Mouse (Mus musculus) ovary, adult 2 months (tissue): Measurements from ENCODE around the gene Hist2h2ab. TPM values are rescaled to one million over a fixed set of nuclear protein-coding genes. Genes with fewer than 3 reads are reported as not detected.

Source experiments
- polyA plus RNA-seq: library from polyadenylated mRNA; depleted of rRNA; stranded (reverse); fragments of >200 nt; gene quantifications from 2 replicates; pipeline ENCODE4 v1.2.3, GENCODE M21; 2012; rRNA removed

Hist2h2ab gene
- polyA plus RNA-seq = 9.3 and 11.4 TPM in 2 replicates

DNA sequence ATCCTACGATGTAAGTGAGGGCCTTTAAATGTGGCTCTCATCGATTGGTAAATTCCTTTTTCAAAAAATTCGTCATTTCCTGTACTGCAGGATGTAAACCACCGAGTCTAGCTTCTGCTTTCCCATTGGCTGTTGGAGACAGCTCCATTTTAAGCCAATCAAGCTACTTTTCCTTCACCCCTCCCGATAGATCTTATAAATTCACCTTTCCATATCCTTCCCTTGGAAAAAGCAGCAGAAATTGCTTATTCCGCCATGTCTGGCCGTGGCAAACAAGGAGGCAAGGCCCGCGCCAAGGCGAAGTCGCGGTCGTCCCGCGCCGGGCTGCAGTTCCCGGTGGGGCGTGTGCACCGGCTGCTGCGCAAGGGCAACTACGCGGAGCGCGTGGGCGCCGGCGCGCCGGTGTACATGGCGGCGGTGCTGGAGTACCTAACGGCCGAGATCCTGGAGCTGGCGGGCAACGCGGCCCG lies at the start of gene Hist2h2ab, which contains the start of gene Bola1:
Gene Hist2h2ab, plus strand, starts transcription at position 205 of the 470 bp plus-strand sequence.
Gene Bola1, minus strand, starts transcription at position 49 of the 470 bp plus-strand sequence.

DNA sequence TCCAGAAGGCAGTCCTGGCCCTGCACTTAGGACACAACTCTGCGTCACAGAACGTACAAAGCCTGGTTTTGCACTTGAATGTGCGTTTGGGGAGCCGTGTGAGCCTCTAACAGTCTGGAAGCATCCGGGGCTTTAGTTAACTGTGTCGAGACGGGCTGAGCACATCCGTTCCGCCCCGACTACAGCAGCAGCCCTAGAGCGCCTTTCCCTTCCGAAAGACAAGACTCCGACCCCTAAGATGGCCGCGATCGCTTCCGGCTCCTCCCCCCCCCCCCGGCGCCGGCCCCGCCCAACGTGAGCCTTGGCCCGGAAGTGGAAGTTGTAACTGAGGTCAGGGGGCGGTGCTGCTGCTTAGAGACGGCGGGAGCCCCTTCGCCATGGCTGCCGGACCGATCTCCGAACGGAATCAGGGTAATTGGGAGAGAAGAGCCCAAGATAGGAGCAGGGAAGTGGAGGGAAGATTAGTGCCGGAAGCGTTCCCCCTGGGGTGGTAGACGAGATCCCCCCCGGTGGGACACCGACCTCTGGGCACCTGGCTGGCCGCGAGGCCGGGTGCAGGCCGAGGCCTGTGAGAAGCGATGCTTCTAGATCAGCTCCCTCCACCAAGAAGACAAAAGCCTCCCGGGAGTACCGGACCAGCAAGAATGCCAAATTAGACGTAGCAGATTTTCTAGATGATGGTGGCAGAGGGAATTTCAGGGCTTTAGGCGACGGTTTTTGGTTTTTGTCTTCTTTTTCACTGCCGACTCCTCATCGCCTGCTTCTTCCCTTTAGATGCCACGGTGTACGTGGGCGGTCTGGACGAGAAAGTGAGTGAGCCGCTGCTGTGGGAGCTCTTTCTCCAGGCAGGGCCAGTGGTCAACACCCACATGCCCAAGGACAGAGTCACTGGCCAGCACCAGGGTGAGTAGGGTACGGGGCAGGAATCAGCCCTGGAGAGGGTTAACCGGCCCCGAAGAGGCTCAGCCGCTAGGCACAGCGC lies 47.2 kb upstream of the Hist2h2ab start, which contains the start of gene Sf3b4:
Gene Sf3b4, plus strand, starts transcription at position 136 of the 982 bp plus-strand sequence.

DNA sequence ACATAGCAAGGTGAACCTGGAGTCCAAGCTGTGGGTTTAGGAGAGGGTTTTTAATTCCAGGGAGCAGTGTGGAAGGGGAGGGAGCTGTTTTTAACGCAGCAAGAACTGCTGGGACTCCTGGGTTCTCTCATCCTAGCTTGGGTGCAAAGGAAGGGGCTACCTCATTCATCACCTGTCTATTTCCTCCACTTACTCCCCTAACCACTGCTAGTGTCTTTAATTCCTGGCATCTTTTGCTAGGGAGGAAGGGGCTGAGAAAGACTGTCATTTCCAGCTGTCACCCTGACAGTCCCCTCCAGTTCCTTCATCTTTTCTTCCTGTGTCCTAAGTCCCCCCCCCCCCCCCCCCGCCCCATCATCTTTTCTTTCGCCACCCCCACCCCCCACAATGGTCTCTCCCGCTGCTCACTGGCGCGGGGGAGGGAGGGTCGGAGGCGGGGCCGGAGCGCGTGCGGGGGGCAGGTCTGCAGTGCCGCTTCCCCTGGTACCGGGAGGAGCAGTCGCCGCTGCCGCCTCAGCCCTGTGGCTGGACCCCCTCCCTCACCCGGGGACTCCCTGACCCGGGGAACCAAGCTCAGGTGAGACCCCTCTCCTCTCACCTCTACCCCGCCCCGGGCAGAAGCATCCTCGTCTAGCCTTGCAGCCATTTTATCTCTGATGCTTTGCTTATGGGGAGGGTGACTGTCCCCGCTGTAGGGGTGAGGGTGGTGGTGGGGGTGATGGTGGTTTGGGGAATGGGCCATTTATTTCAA lies 38.8 kb upstream of the Hist2h2ab start, which contains the start of gene Sv2a:
Gene Sv2a, plus strand, starts transcription at position 425 of the 751 bp plus-strand sequence.

DNA sequence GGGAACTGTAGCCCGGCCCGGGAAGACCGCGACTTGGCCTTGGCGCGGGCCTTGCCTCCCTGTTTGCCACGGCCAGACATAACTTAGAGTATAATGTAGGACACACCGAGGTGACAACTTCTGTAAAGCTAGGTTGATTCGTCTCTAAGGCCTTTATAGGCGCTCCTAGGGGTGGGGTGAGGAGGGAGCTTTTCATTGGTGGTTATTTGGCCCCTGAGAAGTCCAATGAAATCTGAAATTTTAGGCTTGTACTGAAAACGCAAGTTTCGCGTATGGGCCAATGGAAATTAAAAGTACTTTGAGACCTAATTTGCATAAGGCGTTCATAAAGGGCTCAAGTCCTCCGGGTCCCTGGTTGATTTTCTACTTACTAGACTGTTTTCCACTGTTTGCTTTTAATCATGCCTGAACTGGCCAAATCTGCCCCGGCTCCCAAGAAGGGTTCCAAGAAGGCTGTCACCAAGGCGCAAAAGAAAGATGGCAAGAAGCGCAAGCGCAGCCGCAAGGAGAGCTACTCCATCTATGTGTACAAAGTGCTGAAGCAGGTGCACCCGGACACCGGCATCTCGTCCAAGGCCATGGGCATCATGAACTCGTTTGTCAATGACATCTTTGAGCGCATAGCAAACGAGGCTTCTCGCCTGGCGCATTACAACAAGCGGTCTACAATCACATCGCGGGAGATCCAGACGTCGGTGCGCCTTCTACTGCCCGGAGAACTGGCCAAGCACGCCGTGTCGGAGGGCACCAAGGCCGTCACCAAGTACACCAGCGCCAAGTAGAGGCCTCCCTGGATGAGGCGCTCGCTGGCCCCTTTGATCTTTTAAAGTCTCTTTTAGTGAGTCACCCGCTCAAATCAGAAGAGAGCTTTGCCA lies 1.3 kb downstream of the Hist2h2ab start, which contains the start of the genes Hist2h2ac and Hist2h2be:
Gene Hist2h2ac, minus strand, starts transcription at position 116 of the 875 bp plus-strand sequence.
Gene Hist2h2be, plus strand, starts transcription at position 355 of the 875 bp plus-strand sequence.

DNA sequence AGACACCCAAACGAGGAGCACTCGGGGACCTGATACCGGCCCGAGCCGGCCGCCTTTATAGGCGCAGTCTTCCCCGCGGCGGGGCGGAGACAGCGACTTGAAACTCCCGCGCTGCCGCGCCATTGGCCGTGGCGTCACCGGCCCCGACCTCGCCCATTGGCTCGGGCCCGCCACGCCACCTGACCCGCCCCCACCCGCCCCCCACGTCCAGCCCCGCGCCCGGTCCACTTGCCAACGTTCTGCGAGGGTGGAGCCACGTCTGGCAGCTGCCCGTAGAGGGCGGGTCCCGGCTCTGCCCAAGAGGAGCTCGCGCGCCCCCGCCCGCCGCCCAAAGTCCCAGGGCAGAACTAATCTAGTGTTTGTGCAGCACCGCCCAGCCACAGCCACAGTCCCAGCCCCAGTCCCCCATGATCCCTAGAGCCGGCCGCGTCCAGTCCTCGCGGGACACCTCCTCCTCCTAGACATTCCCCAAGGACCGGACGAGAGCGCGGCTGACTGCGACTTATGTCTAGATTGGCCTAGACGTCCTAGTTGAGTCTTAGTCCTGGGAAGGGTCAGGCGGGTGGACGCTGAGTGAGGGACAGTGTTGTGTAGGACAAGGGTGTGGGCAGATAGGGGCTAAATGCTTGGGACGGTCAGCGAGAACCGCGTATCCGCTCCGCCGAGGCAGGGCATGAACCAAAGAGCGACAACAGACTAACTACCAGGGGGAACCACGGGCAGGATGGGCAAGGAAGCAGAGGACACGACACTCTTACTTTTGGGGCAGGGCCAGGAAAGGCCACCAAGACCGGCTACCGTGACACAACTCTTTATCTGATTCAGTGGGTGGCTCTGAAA lies 19.5 kb downstream of the Hist2h2ab start, which contains the start of gene Hist2h3c2:
Gene Hist2h3c2, minus strand, starts transcription at position 174 of the 840 bp plus-strand sequence.

DNA sequence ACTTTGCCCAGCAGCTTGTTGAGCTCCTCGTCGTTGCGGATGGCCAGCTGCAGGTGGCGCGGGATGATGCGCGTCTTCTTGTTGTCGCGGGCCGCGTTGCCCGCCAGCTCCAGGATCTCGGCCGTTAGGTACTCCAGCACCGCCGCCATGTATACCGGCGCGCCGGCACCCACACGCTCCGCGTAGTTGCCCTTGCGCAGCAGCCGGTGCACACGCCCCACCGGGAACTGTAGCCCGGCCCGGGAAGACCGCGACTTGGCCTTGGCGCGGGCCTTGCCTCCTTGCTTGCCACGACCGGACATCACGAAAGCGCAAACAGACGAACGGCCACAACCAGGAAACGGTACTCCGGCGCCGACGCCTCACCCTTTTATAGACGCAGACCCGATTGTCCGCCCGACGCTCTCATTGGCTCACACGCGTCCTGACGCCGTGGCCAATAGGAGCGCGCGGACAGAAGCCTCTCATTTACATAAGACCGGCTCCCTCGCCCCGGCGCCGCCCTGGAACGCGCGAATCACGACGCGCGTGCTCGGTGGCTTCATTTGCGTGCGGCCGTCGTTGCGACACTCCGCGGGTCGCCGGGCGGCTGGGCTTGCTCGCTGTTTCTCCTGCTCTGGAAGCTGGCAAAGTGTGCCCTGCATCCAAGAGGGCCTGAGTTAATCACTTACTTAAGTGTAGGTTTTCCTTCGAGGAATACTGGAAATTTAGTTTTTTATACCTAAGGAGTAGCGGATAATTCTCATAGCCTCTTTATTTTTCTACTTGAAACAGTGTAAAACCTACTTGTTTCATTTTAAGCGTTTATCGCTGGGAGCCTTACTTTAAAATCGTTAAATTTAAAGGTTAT lies 20.5 kb downstream of the Hist2h2ab start, which contains the start of gene Hist2h2aa2:
Gene Hist2h2aa2, minus strand, starts transcription at position 328 of the 850 bp plus-strand sequence.

DNA sequence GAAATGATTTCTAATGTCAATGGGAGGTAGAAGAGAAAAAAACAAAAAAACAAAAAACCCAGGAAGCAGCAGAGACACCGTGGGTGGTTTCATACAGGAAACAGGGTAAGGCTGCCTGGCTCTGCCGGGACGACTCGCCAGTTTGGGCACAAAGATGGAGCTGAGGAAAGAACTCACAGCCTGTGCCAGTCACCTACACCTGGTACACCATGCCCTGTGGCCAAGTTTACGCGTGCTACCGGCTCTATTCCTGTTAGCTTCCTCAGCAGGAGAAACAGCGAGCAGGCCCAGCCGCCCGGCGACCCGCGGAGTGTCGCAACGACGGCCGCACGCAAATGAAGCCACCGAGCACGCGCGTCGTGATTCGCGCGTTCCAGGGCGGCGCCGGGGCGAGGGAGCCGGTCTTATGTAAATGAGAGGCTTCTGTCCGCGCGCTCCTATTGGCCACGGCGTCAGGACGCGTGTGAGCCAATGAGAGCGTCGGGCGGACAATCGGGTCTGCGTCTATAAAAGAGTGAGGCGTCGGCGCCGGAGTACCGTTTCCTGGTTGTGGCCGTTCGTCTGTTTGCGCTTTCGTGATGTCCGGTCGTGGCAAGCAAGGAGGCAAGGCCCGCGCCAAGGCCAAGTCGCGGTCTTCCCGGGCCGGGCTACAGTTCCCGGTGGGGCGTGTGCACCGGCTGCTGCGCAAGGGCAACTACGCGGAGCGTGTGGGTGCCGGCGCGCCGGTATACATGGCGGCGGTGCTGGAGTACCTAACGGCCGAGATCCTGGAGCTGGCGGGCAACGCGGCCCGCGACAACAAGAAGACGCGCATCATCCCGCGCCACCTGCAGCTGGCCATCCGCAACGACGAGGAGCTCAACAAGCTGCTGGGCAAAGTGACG lies 25.6 kb downstream of the Hist2h2ab start, which contains the start of gene Hist2h2aa1:
Gene Hist2h2aa1, plus strand, starts transcription at position 495 of the 884 bp plus-strand sequence.

DNA sequence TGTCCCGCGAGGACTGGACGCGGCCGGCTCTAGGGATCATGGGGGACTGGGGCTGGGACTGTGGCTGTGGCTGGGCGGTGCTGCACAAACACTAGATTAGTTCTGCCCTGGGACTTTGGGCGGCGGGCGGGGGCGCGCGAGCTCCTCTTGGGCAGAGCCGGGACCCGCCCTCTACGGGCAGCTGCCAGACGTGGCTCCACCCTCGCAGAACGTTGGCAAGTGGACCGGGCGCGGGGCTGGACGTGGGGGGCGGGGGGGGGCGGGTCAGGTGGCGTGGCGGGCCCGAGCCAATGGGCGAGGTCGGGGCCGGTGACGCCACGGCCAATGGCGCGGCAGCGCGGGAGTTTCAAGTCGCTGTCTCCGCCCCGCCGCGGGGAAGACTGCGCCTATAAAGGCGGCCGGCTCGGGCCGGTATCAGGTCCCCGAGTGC lies 26.8 kb downstream of the Hist2h2ab start, which contains the start of gene Hist2h3c1:
Gene Hist2h3c1, plus strand, starts transcription at position 259 of the 430 bp plus-strand sequence.

DNA sequence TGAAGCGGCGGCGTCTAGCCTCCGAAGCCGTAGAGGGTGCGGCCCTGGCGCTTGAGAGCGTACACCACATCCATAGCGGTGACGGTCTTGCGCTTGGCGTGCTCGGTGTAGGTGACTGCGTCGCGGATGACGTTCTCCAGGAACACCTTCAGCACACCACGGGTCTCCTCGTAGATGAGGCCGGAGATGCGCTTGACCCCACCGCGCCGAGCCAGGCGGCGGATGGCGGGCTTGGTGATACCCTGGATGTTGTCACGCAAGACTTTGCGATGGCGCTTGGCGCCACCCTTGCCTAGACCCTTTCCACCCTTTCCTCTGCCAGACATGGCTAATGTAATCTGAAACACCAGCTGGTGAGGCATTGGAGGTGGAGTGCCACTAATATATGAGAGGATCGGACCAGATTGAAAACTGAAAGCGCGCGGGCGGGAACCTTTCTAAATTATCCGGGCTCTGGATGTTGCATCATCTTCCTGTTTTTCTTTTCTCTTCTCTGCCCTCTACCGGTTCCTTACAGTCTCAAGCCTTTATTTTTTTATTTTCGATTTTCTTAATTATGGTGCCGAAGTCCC lies 43.4 kb downstream of the Hist2h2ab start, which contains the start of gene Hist2h4:
Gene Hist2h4, minus strand, starts transcription at position 333 of the 572 bp plus-strand sequence.

DNA sequence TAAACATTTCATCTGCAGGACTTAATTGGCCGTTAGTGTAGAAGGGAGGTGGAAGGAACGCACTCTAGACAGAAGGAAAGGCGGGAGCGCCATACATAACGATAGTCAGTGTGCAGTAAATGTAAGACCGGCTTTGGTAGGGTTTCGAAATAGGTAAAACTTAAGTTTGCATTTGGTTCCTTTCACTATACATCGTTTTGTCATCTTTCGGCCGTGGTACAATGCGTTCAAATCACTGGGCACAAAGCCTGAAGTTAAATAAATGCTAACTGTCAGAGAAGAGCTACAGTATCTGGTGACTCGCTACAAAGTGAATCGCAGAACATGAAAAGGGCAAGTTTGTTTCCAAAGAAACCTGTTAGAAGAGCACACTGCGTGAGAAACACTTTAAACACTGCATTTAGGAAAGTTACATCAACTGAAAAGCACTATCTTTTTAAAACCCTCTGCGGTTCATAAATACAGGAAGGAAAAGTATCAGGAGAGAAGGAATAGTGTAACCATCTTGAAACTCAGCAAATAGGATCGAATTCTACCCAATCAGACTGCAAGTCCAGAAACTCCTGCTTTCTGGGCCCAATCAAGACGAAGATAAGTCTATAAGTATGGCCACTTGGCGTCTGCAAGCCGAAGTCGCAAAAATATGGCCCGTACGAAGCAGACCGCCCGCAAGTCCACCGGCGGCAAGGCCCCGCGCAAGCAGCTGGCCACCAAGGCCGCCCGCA lies 48.5 kb downstream of the Hist2h2ab start, which contains the start of gene Hist2h3b:
Gene Hist2h3b, plus strand, starts transcription at position 604 of the 725 bp plus-strand sequence.

Other genes starting within 250 kb of the Hist2h2ab start
- gene Plekho1, start 223.9 kb upstream of the Hist2h2ab start, polyA plus RNA-seq = 46.0 and 57.5 TPM in 2 replicates
- gene Vps45, start 161.4 kb upstream of the Hist2h2ab start, polyA plus RNA-seq = 2.9 and 3.2 TPM in 2 replicates
- gene Otud7b, start 115.3 kb upstream of the Hist2h2ab start, polyA plus RNA-seq = 22.1 and 34.9 TPM in 2 replicates
- gene Mtmr11, start 57.9 kb upstream of the Hist2h2ab start, polyA plus RNA-seq = 14.5 and 15.9 TPM in 2 replicates
- 122 and 154 TPM in 2 replicates for gene Sf3b4, start 47.5 kb upstream of the Hist2h2ab start, polyA plus RNA-seq
- 5.5 and 5.7 TPM in 2 replicates for gene Sv2a, start 38.7 kb upstream of the Hist2h2ab start, polyA plus RNA-seq
- gene Bola1, start 156 bp upstream of the Hist2h2ab start, polyA plus RNA-seq = 105 and 109 TPM in 2 replicates
- 22.9 and 40.9 TPM in 2 replicates for gene Hist2h2ac, start 1.0 kb downstream of the Hist2h2ab start, polyA plus RNA-seq
- 5.9 and 6.1 TPM in 2 replicates for gene Hist2h2be, start 1.3 kb downstream of the Hist2h2ab start, polyA plus RNA-seq
- gene Hist2h3c2, start 19.3 kb downstream of the Hist2h2ab start, polyA plus RNA-seq = 107 and 146 TPM in 2 replicates
- 214 and 474 TPM in 2 replicates for gene Hist2h2aa2, start 20.4 kb downstream of the Hist2h2ab start, polyA plus RNA-seq
- 589 and 615 TPM in 2 replicates for gene Hist2h2aa1, start 25.6 kb downstream of the Hist2h2ab start, polyA plus RNA-seq
- gene Hist2h3c1, start 26.8 kb downstream of the Hist2h2ab start, polyA plus RNA-seq = not detected in 2 replicates
- 5.9 and 6.5 TPM in 2 replicates for gene Hist2h4, start 43.4 kb downstream of the Hist2h2ab start, polyA plus RNA-seq
- gene Hist2h3b, start 48.8 kb downstream of the Hist2h2ab start, polyA plus RNA-seq = 118 and 152 TPM in 2 replicates
- gene Hist2h2bb, start 49.9 kb downstream of the Hist2h2ab start, polyA plus RNA-seq = 6.8 and 7.4 TPM in 2 replicates
- gene Fcgr1, start 74.1 kb downstream of the Hist2h2ab start, polyA plus RNA-seq = 3.9 and 5.4 TPM in 2 replicates
- gene BC107364, start 232.4 kb downstream of the Hist2h2ab start, polyA plus RNA-seq = not detected in 2 replicates